Mouse (Mus musculus) forebrain, embryonic 14.5 days (tissue): ENCODE measurements around the gene Ube2t. TPM values are rescaled to one million over a fixed set of nuclear protein-coding genes. Genes with fewer than 3 reads are reported as not detected.
A peak's percentile ranks its signal among the peaks of the same experiment; 100 is the strongest.

Source experiments
- ATAC-seq: fragments of 200-750 bp; cut with Nextera tagmentation; 2 replicates; pipeline ENCODE4 v1.8.0; 2017; ENCODE audit warnings: mild to moderate bottlenecking, moderate library complexity
- DNase-seq: peaks from one replicate; pipeline ENCODE4 v3.0.0-alpha.2; 2015; ENCODE audit warnings: low spot score
- H3K27ac ChIP-seq: fragments of 300-500 bp; sonication (generic); 2 replicates; pipeline ENCODE4 v1.5.1; 2014; ENCODE audit warnings: low read depth, mild to moderate bottlenecking, control low read depth, low read length, moderate library complexity
- H3K27me3 ChIP-seq: fragments of 300-500 bp; sonication (generic); replicated peaks from 2 replicates; pipeline ENCODE4 v1.6.1; 2014; ENCODE audit warnings: low read length, control low read depth, mixed read lengths; ENCODE audit not compliant: control insufficient read depth, insufficient read depth
- H3K36me3 ChIP-seq: fragments of 300-500 bp; sonication (generic); 2 replicates; pipeline ENCODE4 v1.6.1; 2014; ENCODE audit warnings: low read length, control low read depth; ENCODE audit not compliant: control insufficient read depth, insufficient read depth
- H3K4me1 ChIP-seq: fragments of 300-500 bp; sonication (generic); 2 replicates; pipeline ENCODE4 v1.6.1; 2014; ENCODE audit warnings: antibody characterized with exemption, low read length, control low read depth; ENCODE audit not compliant: control insufficient read depth, insufficient read depth
- H3K4me2 ChIP-seq: fragments of 300-500 bp; sonication (generic); 2 replicates; pipeline ENCODE4 v1.6.1; 2014; ENCODE audit warnings: mild to moderate bottlenecking, control low read depth, low read length
- H3K4me3 ChIP-seq: fragments of 300-500 bp; sonication (generic); 2 replicates; pipeline ENCODE4 v1.5.1; 2014; ENCODE audit warnings: low read depth, low read length, control low read depth
- H3K9ac ChIP-seq: fragments of 300-500 bp; sonication (generic); 2 replicates; pipeline ENCODE4 v1.6.1; 2014; ENCODE audit warnings: mild to moderate bottlenecking, low read length, control low read depth, moderate library complexity
- H3K9me3 ChIP-seq: fragments of 300-500 bp; sonication (generic); replicated peaks from 2 replicates; pipeline ENCODE4 v1.6.1; 2016; ENCODE audit warnings: low read length, control low read depth, mixed read lengths; ENCODE audit not compliant: control insufficient read depth
- WGBS: fragments of 180-500 bp; shearing (Covaris S2); extraction: QIAGEN DNeasy Blood & Tissue Kit; methylation state at CpG from one replicate; pipeline ENCODE4 v1.1.7; 2014; 5-methylcytosine and 5-hydroxymethylcytosine counted together
- polyA plus RNA-seq: library from polyadenylated mRNA; unstranded; fragments of >200 nt; fragmentation: Nextera tagmentation; extraction: Ambion mirVana; gene quantifications from 2 replicates; pipeline ENCODE4 v1.2.1, GENCODE M21; 2014

Gene Ube2t
- polyA plus RNA-seq, 1 experiment from 2014 or later = 33.8 TPM

DNA sequence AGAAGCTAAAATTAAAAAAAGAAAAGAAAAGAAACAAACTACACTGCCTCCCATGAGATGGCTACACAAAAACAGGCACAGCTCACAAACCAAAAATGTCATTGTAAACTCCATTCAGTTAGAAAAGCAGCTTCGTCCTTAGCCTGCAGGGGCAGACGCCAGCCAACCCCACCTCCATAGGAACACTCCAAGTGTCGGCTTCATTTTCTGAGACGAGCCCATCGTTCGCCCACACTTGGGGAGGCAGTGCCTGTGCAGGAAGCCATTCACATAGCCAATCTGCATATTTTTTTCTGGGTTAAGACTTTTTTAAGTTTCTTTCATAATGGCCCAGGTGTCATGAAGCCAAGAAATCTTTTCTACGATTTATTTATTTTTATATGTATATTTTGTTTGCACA lies 14.8 kb upstream of the Ube2t start:
- Histone ChIP-seq H3K4me1 (no peaks in the 10 kb centered on the region), H3K27ac (no peak overlapping the region), H3K36me3 (no peaks in the 10 kb centered on the region), H3K9me3 (no peaks in the 10 kb centered on the region), H3K9ac (no peak overlapping the region), H3K27me3 (no peaks in the 10 kb centered on the region), H3K4me2 (no peak overlapping the region), H3K4me3 (no peak overlapping the region)
- WGBS = 86% methylated on average over 7 of the region's 7 CpGs
- ATAC-seq (no peak), DNase-seq (no peak)

DNA sequence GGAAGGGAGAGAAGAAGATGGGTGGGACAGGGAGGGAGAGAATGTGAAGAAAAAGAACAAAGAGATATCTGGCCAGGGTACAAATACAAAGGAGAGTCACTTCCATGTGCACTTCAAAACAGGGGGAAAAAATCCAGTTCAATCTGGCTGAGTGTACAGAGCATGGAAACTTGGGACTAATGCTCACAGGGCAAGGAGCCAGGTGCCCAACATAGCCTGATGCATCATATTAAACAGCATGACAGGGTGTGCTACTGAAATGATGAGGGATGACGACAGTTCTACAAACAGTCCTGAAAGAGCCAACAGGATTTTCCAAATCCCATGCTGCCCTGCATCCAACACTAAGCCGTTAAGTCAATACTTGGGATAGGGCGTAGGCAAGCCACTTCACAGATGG lies 12.4 kb upstream of the Ube2t start:
- H3K4me2 ChIP-seq = no peak overlapping the region
- H3K27ac ChIP-seq = no peak overlapping the region
- DNase-seq (no peak), ATAC-seq (no peak)
- H3K36me3 ChIP-seq = no peaks in the 10 kb centered on the region
- no peak overlapping the region for H3K4me3 ChIP-seq
- H3K9ac ChIP-seq = no peak overlapping the region
- peaks cover 5% of the 10 kb centered on the region; the same call in 1 of the 2 replicates for H3K4me1 ChIP-seq
- no peaks in the 10 kb centered on the region for H3K9me3 ChIP-seq
- 81% methylated on average over 3 of the region's 3 CpGs for WGBS
- no peaks in the 10 kb centered on the region for H3K27me3 ChIP-seq

DNA sequence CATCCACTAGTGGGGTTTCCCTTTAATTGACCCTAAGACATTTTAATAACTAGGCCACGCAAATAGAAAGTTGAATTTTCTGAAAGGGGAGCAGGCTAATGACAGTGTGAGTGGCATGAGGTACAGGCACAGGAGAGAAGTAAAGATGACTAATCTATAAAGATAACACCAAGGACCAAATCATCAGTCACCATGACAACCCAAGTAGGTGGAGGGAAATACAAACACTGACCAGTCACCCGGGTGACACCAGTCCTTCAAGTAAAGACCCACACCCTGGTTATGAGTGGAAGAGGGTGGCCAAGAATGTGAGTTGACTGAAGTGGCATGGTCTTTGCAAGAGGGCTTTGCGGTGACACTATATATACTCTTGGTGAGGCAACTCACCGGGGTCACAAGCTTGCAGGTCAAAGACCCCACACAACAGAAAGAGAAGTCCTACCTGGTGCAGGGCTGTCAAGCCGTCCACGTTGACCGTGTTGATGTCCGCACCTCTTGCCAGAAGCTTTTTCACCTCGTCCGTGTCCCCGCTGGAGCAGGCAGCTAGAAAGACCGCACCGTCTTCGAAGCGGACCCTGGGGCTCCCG lies 7.2 kb upstream of the Ube2t start:
- peak overlapping the region; percentile 77 for H3K4me3 ChIP-seq
- H3K9me3 ChIP-seq = no peaks in the 10 kb centered on the region
- WGBS = 4% methylated on average over 16 of the region's 16 CpGs
- ATAC-seq (no peak), DNase-seq (no peak)
- H3K27ac ChIP-seq = peak overlapping the region; percentile 95
- H3K27me3 ChIP-seq = no peaks in the 10 kb centered on the region
- H3K36me3 ChIP-seq = no peaks in the 10 kb centered on the region
- H3K4me2 ChIP-seq = peak overlapping the region; percentile 79
- peak overlapping the region; percentile 89 for H3K9ac ChIP-seq
- peaks cover 5% of the 10 kb centered on the region; the same call in 1 of the 2 replicates for H3K4me1 ChIP-seq

DNA sequence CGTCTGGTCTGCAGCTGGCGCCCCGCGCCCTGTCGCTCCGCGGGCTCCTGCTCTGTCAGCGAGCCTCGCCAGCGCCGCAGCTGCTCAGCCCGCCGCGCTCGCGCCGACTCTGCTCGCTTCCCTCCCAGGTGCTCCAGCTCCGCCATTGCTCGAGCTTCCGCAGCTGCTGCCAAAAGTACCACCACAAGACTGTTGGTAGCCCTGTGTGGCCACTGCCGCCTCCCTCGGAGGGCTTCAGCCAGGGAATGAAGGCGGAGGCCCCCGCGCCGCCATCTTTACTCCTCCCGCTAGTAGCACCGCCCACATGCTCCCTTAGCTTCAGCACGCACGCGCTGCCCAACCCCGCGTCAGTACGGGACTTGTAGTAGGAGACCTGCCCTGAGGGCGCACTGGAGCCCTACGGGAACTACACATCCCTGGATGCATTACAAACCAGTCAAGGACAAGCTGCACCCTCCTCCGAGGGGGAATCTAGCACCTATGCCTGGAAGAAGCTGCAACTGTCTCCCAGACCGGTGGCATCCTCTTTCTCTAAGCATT lies 6.7 kb upstream of the Ube2t start, which contains the start of gene Ppp1r12b:
TSS of gene Ppp1r12b (minus strand) at position 306 of the 540 bp plus-strand sequence.
- Histone ChIP-seq H3K27me3 (no peaks in the 10 kb centered on the region), H3K4me2 (peak within 1 kb of the TSS; percentile 79), H3K36me3 (no peaks in the 10 kb centered on the region), H3K9me3 (no peaks in the 10 kb centered on the region), H3K27ac (peak within 1 kb of the TSS; percentile 95), H3K9ac (peak within 1 kb of the TSS; percentile 89), H3K4me1 (peaks cover 5% of the 10 kb centered on the region; the same call in 1 of the 2 replicates), H3K4me3 (peak within 1 kb of the TSS; percentile 77)
- ATAC-seq (peak; percentile 99), DNase-seq (peak; percentile 99)
- WGBS = under 1% methylated on average over 39 of the region's 39 CpGs

DNA sequence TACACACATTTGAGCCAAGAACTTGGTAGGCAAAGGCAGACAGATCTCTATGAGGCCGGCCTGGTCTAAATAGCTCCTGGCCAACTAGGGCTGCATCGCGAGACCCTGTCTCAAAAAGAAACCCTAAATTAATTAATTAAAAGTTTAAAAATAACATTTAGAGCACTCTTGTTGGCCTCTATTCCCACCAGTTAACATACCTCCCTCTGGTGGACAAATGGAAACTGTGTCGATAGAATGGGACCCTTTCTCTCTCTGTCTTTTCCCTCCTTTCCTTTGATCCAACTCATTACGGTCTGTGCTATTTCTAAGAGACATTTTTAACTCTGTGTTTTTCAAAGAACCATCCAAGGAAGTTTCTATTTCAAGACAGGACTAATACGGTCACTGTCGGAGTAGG lies 1.7 kb upstream of the Ube2t start:
- Histone ChIP-seq H3K4me1 (peaks cover 6% of the 10 kb centered on the region), H3K4me2 (no peak overlapping the region), H3K9me3 (no peaks in the 10 kb centered on the region), H3K36me3 (no peaks in the 10 kb centered on the region; the same call in 1 of the 2 replicates), H3K4me3 (no peak overlapping the region), H3K9ac (no peak overlapping the region), H3K27ac (no peak overlapping the region), H3K27me3 (no peaks in the 10 kb centered on the region)
- DNase-seq (no peak), ATAC-seq (no peak)
- 57% methylated on average over 7 of the region's 7 CpGs for WGBS

DNA sequence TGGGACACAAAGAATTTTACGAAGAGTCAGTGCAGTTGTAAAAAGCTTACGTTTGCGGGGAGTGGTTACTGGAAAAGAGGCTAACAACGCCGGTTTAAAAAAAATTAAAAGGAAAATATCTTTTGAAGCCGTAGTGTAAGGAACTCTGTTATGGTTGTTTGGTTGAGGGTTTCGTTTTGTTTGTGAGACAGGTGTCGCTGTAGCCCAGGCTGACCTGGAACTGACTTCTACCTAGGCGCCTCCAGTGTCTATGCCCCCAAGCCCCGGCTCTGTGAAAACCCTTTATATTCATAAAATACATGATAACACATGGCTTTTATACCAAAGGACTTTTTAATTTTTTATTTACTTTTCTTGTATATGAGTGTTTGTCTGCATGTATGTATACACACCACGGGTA lies 456 bp downstream of the Ube2t start:
- Histone ChIP-seq H3K4me2 (peak overlapping the region; percentile 65), H3K9ac (peak overlapping the region; percentile 58), H3K27me3 (no peaks in the 10 kb centered on the region), H3K36me3 (no peaks in the 10 kb centered on the region; the same call in 1 of the 2 replicates), H3K27ac (no peak overlapping the region), H3K4me3 (peak overlapping the region; percentile 49), H3K4me1 (peaks cover 6% of the 10 kb centered on the region), H3K9me3 (no peaks in the 10 kb centered on the region)
- ATAC-seq (peak; percentile 53; the same call in 1 of the 2 replicates), DNase-seq (no peak)
- WGBS = 3% methylated on average over 11 of the region's 11 CpGs

DNA sequence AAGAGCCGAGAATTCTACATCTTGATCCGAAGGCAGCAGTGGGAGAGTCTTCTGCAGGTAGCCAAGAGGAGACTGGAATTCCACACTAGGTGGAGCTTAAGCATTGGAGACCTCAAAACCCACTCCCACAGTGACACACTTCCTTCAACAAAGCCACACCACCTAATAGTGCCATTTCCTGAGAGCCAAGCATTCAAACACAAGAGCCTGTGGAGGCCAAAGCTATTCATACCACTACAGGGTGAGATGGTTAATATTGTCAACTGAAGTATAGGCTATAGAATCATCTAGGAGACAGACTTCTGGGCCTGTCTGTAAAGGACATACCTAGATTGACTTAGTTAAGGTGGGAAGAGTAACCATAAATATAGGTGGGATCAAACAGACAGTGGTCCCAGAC lies 3.1 kb downstream of the Ube2t start:
- no peak for ATAC-seq
- H3K9me3 ChIP-seq = no peaks in the 10 kb centered on the region
- 95% methylated on average over 2 of the region's 2 CpGs for WGBS

DNA sequence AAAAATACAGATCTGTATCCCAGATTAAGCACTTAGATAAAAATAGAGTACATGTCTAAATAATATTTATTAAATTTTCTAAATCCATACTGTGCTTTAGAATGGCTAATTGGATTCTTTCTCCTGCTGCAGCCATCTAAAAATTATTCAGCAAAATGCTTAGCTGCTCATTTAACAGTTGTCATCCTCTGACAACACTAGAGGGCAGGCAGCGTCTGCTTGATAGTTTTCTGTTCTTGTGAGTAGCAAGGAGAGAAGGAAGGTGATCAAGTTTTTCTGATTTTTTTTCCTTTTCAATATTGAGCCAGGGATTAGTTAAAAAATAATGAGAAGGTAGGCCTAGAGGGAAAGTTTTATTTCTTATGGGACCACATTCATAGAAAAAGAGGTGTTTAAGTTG lies 10.6 kb downstream of the Ube2t start:
- Histone ChIP-seq H3K4me3 (no peak overlapping the region), H3K9ac (no peak overlapping the region), H3K4me2 (no peak overlapping the region), H3K4me1 (no peaks in the 10 kb centered on the region), H3K36me3 (peaks cover 32% of the 10 kb centered on the region), H3K27me3 (no peaks in the 10 kb centered on the region), H3K9me3 (no peaks in the 10 kb centered on the region), H3K27ac (no peak overlapping the region)
- 46% methylated on average over 1 of the region's 1 CpGs for WGBS
- DNase-seq (peak; percentile 37), ATAC-seq (no peak)

More for the DNA sequence above, 3.1 kb downstream of the Ube2t start:
- DNase-seq = no peak
- H3K27me3 ChIP-seq = no peaks in the 10 kb centered on the region
- peaks cover 6% of the 10 kb centered on the region for H3K4me1 ChIP-seq
- H3K27ac ChIP-seq = no peak overlapping the region
- no peak overlapping the region for H3K4me2 ChIP-seq
- H3K9ac ChIP-seq = no peak overlapping the region
- H3K4me3 ChIP-seq = no peak overlapping the region
- H3K36me3 ChIP-seq = peaks cover 13% of the 10 kb centered on the region
